Mouse (Mus musculus): ENCODE results near the gene Ccdc71. TPM values are rescaled to one million over a fixed set of nuclear protein-coding genes. Genes with fewer than 3 reads are reported as not detected.

The Ccdc71 gene
- total RNA-seq (2014; rRNA removed): 37.2 and 38.7 TPM in 2 replicates
- polyA plus RNA-seq (2015; fragmentation: Nextera tagmentation; extraction: Ambion mirVana): 51.6 and 55.8 TPM in 2 replicates

DNA sequence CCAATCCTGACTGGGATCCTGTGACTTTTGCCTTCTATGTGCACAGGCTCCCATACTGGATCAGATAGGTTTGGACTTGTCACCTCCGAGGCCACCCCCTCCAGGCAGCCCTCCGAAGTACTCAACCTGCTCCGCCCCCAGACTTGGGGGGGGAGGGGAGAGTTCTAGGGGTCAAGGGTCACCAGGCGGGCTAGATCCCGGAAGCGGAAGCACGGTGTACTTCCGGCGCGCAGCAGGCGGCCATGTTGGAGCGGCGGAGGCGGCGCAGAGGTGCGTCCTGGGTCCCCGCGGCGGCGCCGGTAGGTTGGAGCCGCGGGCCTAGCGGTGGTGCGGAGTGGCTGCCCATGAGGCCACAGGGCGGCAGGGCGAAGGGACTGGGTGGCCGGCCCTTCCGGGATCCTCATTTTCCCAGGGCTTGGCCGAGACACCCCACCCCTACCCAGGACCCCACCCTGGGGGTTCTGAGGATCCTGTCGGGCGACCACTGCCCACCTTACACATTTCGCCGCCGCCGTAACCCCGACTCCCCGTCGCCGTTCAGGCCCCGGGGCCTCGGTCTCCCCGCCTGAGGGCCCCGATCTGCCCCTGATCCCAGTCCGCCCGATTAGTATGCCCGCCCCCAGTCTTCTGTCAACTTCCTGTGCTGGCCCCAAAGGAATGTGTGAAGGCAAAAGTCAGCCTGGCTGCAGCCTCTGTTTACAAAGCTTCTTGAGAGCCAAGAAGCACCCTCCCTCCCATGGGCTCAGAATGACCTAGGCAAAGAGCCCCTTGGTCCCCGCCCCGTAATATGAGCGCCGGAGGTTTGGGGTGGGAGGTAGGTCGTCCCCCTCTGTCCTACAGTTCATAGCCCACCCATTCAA is at the start of gene Ccdc71:
Gene Ccdc71 (plus strand): TSS at position 209 of the 860 bp plus-strand sequence.
- Histone ChIP-seq H3K36me3 (ENCODE audit: insufficient read depth) (peaks cover 27% of the 10 kb centered on the region), H3K4me3 (ENCODE audit: low read depth, low read length) (peak within 1 kb of the TSS; percentile 79), H3K9ac (peak within 1 kb of the TSS; percentile 80), H3K9me3 (ENCODE audit: low read length) (no peaks in the 10 kb centered on the region), H3K27ac (ENCODE audit: low read depth, low read length) (peak within 1 kb of the TSS; percentile 76), H3K4me1 (ENCODE audit: insufficient read depth) (0 out of 2 replicates have a peak, but pooled peaks cover 8% of the 10 kb centered on the region), H3K4me2 (ENCODE audit: low read depth) (peak within 1 kb of the TSS; percentile 88), H3K27me3 (ENCODE audit: insufficient read depth, low read length) (no peaks in the 10 kb centered on the region)
- no peak for TF ChIP-seq CTCF (IDR thresholded peaks at IDR 0.05; ENCODE audit: low read depth)
- DNase-seq (peak; percentile 92), ATAC-seq (peak; percentile 94)
- WGBS: 3% methylated on average over 51 of the region's 52 CpGs

GRCm38 (mm10) chr9:108411381-108411942 is 48.9 kb upstream of the Ccdc71 start:
- Histone ChIP-seq H3K4me2 (ENCODE audit: low read depth) (no peak overlapping the region), H3K27ac (ENCODE audit: low read depth, low read length) (no peak overlapping the region), H3K27me3 (ENCODE audit: insufficient read depth, low read length) (no peaks in the 10 kb centered on the region), H3K9me3 (ENCODE audit: low read length) (no peaks in the 10 kb centered on the region), H3K4me1 (ENCODE audit: insufficient read depth) (no peaks in the 10 kb centered on the region), H3K36me3 (ENCODE audit: insufficient read depth) (no peaks in the 10 kb centered on the region), H3K9ac (no peak overlapping the region), H3K4me3 (ENCODE audit: low read depth, low read length) (no peak overlapping the region)
- no peak for TF ChIP-seq CTCF (IDR thresholded peaks at IDR 0.05; ENCODE audit: low read depth)
- WGBS: 53% methylated on average over 9 of the region's 9 CpGs
- peak; percentile 48 for ATAC-seq
- peak; percentile 39 for DNase-seq

DNA sequence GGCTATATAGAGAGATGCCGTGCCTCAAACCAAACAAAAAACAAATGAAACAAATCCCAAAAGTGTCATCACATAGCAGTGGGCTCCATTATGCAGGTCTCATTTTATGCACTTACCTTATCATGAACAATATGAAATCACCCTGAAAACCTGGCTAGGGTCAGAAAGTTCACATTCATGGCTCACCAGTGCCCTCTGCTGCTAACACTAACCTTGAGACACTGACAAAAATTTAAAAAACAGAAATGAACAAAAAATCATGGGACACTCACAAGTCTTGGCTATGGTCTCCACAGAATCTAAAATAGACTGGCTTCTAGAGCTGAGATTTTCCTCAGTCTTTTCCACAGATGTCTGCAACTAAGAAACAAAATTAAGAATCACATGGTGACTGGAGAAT is 48.1 kb upstream of the Ccdc71 start:
- Histone ChIP-seq H3K9ac (no peak overlapping the region), H3K27ac (ENCODE audit: low read depth, low read length) (no peak overlapping the region), H3K4me1 (ENCODE audit: insufficient read depth) (no peaks in the 10 kb centered on the region), H3K4me2 (ENCODE audit: low read depth) (no peak overlapping the region), H3K36me3 (ENCODE audit: insufficient read depth) (no peaks in the 10 kb centered on the region), H3K4me3 (ENCODE audit: low read depth, low read length) (no peak overlapping the region), H3K9me3 (ENCODE audit: low read length) (no peaks in the 10 kb centered on the region), H3K27me3 (ENCODE audit: insufficient read depth, low read length) (no peaks in the 10 kb centered on the region)
- WGBS: 77% methylated on average over 1 of the region's 1 CpGs
- ATAC-seq (no peak), DNase-seq (peak; percentile 24)
- TF ChIP-seq CTCF (IDR thresholded peaks at IDR 0.05; ENCODE audit: low read depth): peak; percentile 42

GRCm38 (mm10) chr9:108428384-108428783 is 31.9 kb upstream of the Ccdc71 start, which contains the start of gene Ccdc36:
Gene Ccdc36 (minus strand): TSS chr9:108428484.
- Histone ChIP-seq H3K4me2 (ENCODE audit: low read depth) (no peak within 1 kb of the TSS), H3K27me3 (ENCODE audit: insufficient read depth, low read length) (no peaks in the 10 kb centered on the region), H3K4me3 (ENCODE audit: low read depth, low read length) (no peak within 1 kb of the TSS), H3K9ac (no peak within 1 kb of the TSS), H3K36me3 (ENCODE audit: insufficient read depth) (no peaks in the 10 kb centered on the region), H3K9me3 (ENCODE audit: low read length) (no peaks in the 10 kb centered on the region), H3K4me1 (ENCODE audit: insufficient read depth) (no peaks in the 10 kb centered on the region), H3K27ac (ENCODE audit: low read depth, low read length) (no peak within 1 kb of the TSS)
- no peak for ATAC-seq
- DNase-seq: no peak
- no peak for TF ChIP-seq CTCF (IDR thresholded peaks at IDR 0.05; ENCODE audit: low read depth)

DNA sequence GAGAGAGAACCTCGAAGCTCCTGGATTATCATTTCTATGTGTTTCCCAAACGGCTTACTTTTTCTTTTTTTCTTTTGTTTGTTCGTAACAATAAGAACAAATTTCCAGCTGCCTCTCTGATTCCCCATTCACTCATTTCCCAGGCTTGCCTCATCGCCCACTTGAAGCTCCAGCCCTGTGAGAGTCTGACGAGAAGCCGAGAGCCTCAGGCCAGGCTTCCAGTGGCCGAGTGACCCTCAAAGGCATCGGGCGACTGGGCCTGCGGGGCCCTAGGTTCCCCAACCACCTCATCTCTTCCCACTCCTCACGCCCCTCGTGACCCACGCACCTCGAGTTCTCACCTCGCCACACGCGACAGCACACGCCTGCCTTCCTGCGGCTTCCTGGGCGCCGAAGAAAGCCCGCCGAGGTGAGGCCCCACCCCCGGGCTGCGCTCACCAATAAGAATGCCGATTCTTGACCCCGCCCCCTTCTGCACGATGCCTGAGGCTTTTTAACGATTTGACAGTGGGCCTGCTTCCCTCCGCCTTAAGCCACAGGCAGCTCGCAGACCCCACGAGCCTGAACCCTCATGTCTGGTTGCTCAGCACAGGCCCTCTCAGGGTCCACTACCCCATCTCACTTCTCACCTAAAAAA is 28.8 kb upstream of the Ccdc71 start:
- TF ChIP-seq CTCF (IDR thresholded peaks at IDR 0.05; ENCODE audit: low read depth): no peak
- ATAC-seq (peak; percentile 65), DNase-seq (peak; percentile 47)
- no peaks in the 10 kb centered on the region for H3K4me1 ChIP-seq (ENCODE audit: insufficient read depth)
- no peaks in the 10 kb centered on the region for H3K9me3 ChIP-seq (ENCODE audit: low read length)
- no peak overlapping the region for H3K27ac ChIP-seq (ENCODE audit: low read depth, low read length)
- no peaks in the 10 kb centered on the region for H3K36me3 ChIP-seq (ENCODE audit: insufficient read depth)
- no peaks in the 10 kb centered on the region for H3K27me3 ChIP-seq (ENCODE audit: insufficient read depth, low read length)
- peak overlapping the region; percentile 43 for H3K4me2 ChIP-seq (ENCODE audit: low read depth)
- H3K9ac ChIP-seq: no peak overlapping the region
- H3K4me3 ChIP-seq (ENCODE audit: low read depth, low read length): no peak overlapping the region
- 54% methylated on average over 32 of the region's 32 CpGs for WGBS

DNA sequence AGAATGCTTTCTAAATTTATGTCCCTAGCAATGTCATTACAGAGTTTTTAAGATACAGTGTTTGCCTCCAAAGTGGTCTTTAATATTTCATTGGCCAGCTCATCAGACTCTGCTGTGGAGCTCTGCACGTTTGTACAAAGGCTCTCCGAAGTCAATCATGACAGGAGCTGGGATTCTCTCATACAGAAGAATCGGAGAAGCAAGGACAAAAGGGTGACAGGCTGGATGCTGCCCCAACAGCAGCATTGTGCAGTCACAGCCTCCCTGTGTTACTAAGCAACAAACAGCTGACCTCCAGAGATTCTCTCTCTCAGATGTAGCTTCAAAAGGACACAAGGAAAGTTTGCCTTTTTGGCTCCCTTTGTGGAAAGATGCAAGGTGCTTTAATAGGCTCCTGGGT is 24.1 kb upstream of the Ccdc71 start, which contains the start of gene BC048562:
Gene BC048562 (plus strand): TSS at position 301 of the 400 bp plus-strand sequence.
- Histone ChIP-seq H3K27ac (ENCODE audit: low read depth, low read length) (no peak within 1 kb of the TSS), H3K4me1 (ENCODE audit: insufficient read depth) (peaks cover 9% of the 10 kb centered on the region), H3K4me2 (ENCODE audit: low read depth) (no peak within 1 kb of the TSS), H3K4me3 (ENCODE audit: low read depth, low read length) (no peak within 1 kb of the TSS), H3K9me3 (ENCODE audit: low read length) (no peaks in the 10 kb centered on the region), H3K9ac (no peak within 1 kb of the TSS), H3K27me3 (ENCODE audit: insufficient read depth, low read length) (no peaks in the 10 kb centered on the region), H3K36me3 (ENCODE audit: insufficient read depth) (no peaks in the 10 kb centered on the region)
- TF ChIP-seq CTCF (IDR thresholded peaks at IDR 0.05; ENCODE audit: low read depth): no peak
- 49% methylated on average over 3 of the region's 3 CpGs for WGBS
- no peak for DNase-seq
- ATAC-seq: no peak

All from forebrain, postnatal 0 days (tissue).